Mouse (Mus musculus) neutrophil, adult 5-6 weeks (primary cell): ENCODE results near the gene Mup10. TPM values are rescaled to one million over a fixed set of nuclear protein-coding genes. Genes with fewer than 3 reads are reported as not detected.
"Not testable (repeated sequence)": the region's sequence is repeated elsewhere in the genome, so short reads cannot be mapped to it uniquely, and the experiment has no call there.

ENCODE experiments used
- ATAC-seq: fragments of 151-379, 151-347 bp; 2 replicates; pipeline ENCODE4 v1.8.0; 2017; ENCODE audit warnings: mild to moderate bottlenecking, moderate TSS enrichment; ENCODE audit not compliant: insufficient number of reproducible peaks, poor library complexity, low FRiP score, severe bottlenecking; ENCODE audit errors: extremely low read depth
- total RNA-seq: library from RNA; stranded (forward); fragments of 200-1000 nt; gene quantifications from 2 replicates; pipeline ENCODE4 v1.2.3, GENCODE M21; 2017

The Mup10 gene
- total RNA-seq = not detected in 2 replicates

- not testable (repeated sequence) for ATAC-seq
Measured at GRCm38 (mm10) chr4:60582099-60582498, at the start of gene Mup10. TSS of gene Mup10 (minus strand) at chr4:60582199.

Other genes with a start within 250 kb of the Mup10 start
- gene Mup9, start 160.2 kb downstream of the Mup10 start, total RNA-seq = not detected in 2 replicates
- not detected in 2 replicates for gene Mup1, start 80.2 kb downstream of the Mup10 start, total RNA-seq
- gene Mup11, start 80.2 kb upstream of the Mup10 start, total RNA-seq = not detected in 2 replicates
- not detected in 2 replicates for gene Mup12, start 159.1 kb upstream of the Mup10 start, total RNA-seq
- not detected in 2 replicates for gene Mup22, start 239.3 kb upstream of the Mup10 start, total RNA-seq